Mouse (Mus musculus) embryonic facial prominence, embryonic 14.5 days (tissue): Measurements from ENCODE around the gene Sec1. TPM values are rescaled to one million over a fixed set of nuclear protein-coding genes. Genes with fewer than 3 reads are reported as not detected.

Experiments
- ATAC-seq: fragments of 200-750 bp; cut with Nextera tagmentation; 2 replicates; pipeline ENCODE4 v1.8.0; 2017; ENCODE audit warnings: low read depth, moderate number of reproducible peaks, moderate TSS enrichment
- DNase-seq: peaks from one replicate; pipeline ENCODE4 v3.0.0-alpha.2; 2015; ENCODE audit warnings: low spot score
- H3K27ac ChIP-seq: fragments of 300-500 bp; sonication (generic); replicated peaks from 2 replicates; pipeline ENCODE4 v1.5.1; 2014; ENCODE audit warnings: low read depth, mild to moderate bottlenecking, low read length, moderate library complexity
- H3K27me3 ChIP-seq: fragments of 300-500 bp; sonication (generic); replicated peaks from 2 replicates; pipeline ENCODE4 v1.6.1; 2014; ENCODE audit warnings: low read length; ENCODE audit not compliant: control insufficient read depth, insufficient read depth
- H3K36me3 ChIP-seq: fragments of 300-500 bp; sonication (generic); 2 replicates; pipeline ENCODE4 v1.6.1; 2014; ENCODE audit warnings: low read length, mixed read lengths; ENCODE audit not compliant: control insufficient read depth, insufficient read depth
- H3K4me1 ChIP-seq: fragments of 300-500 bp; sonication (generic); 2 replicates; pipeline ENCODE4 v1.6.1; 2014; ENCODE audit warnings: antibody characterized with exemption, low read length; ENCODE audit not compliant: control insufficient read depth, insufficient read depth
- H3K4me2 ChIP-seq: fragments of 300-500 bp; sonication (generic); 2 replicates; pipeline ENCODE4 v1.6.1; 2014; ENCODE audit warnings: low read depth, mild to moderate bottlenecking, low read length, moderate library complexity, mixed read lengths
- H3K4me3 ChIP-seq: fragments of 300-500 bp; sonication (generic); 2 replicates; pipeline ENCODE4 v1.5.1; 2014; ENCODE audit warnings: low read depth, mild to moderate bottlenecking, low read length
- H3K9ac ChIP-seq: fragments of 300-500 bp; sonication (generic); 2 replicates; pipeline ENCODE4 v1.6.1; 2014; ENCODE audit warnings: low read depth, mild to moderate bottlenecking, low read length, moderate library complexity, mixed read lengths
- H3K9me3 ChIP-seq: fragments of 300-500 bp; sonication (generic); 2 replicates; pipeline ENCODE4 v1.6.1; 2016; ENCODE audit warnings: low read length; ENCODE audit not compliant: control insufficient read depth
- WGBS: fragments of 180-500 bp; shearing (Covaris S2); extraction: QIAGEN DNeasy Blood & Tissue Kit; methylation state at CpG from one replicate; pipeline ENCODE4 v1.1.7; 2014; 5-methylcytosine and 5-hydroxymethylcytosine counted together
- polyA plus RNA-seq: library from polyadenylated mRNA; unstranded; fragments of >200 nt; fragmentation: Nextera tagmentation; extraction: Ambion mirVana; gene quantifications from 2 replicates; pipeline ENCODE4 v1.2.1, GENCODE M21; 2014

Sec1 gene
- polyA plus RNA-seq, 1 experiment from 2014 or later, result 2.1 TPM

- peaks cover 24% of the 10 kb centered on the region for H3K27me3 ChIP-seq
- H3K27ac ChIP-seq, result no peak within 1 kb of the TSS
- no peaks in the 10 kb centered on the region for H3K36me3 ChIP-seq
- ATAC-seq (no peak), DNase-seq (no peak)
- H3K9ac ChIP-seq, result peak within 1 kb of the TSS; percentile 63
- H3K9me3 ChIP-seq, result no peaks in the 10 kb centered on the region
- H3K4me2 ChIP-seq, result peak within 1 kb of the TSS; percentile 87
- peak within 1 kb of the TSS; percentile 46 for H3K4me3 ChIP-seq
- 3% methylated on average over 32 of the region's 36 CpGs for WGBS
- H3K4me1 ChIP-seq, result peaks cover 26% of the 10 kb centered on the region
Observed at GRCm38 (mm10) chr7:45699523-45700141, 5.4 kb upstream of the Sec1 start, which contains the start of gene Car11. Car11 (plus strand) TSS chr7:45699843.

GRCm38 (mm10) chr7:45697894-45698293, 3.7 kb upstream of the Sec1 start:
- Histone ChIP-seq H3K4me3 (no peak overlapping the region), H3K9ac (no peak overlapping the region), H3K27me3 (peaks cover 24% of the 10 kb centered on the region), H3K9me3 (no peaks in the 10 kb centered on the region), H3K4me2 (no peak overlapping the region), H3K4me1 (0 out of 2 replicates have a peak, but pooled peaks cover 22% of the 10 kb centered on the region), H3K27ac (no peak overlapping the region), H3K36me3 (no peaks in the 10 kb centered on the region)
- ATAC-seq (no peak), DNase-seq (no peak)
- WGBS, result 86% methylated on average over 6 of the region's 7 CpGs

- no peaks in the 10 kb centered on the region for H3K9me3 ChIP-seq
- no peak overlapping the region for H3K9ac ChIP-seq
- no peak overlapping the region for H3K4me2 ChIP-seq
- peak overlapping the region; percentile 17; the same call in 1 of the 2 replicates for H3K27ac ChIP-seq
- DNase-seq (peak; percentile 82), ATAC-seq (peak; percentile 31)
- H3K4me1 ChIP-seq, result 0 out of 2 replicates have a peak, but pooled peaks cover 13% of the 10 kb centered on the region
- 18% methylated on average over 6 of the region's 6 CpGs for WGBS
- no peaks in the 10 kb centered on the region for H3K36me3 ChIP-seq
- peaks cover 19% of the 10 kb centered on the region for H3K27me3 ChIP-seq
- H3K4me3 ChIP-seq, result no peak overlapping the region
Observed at GRCm38 (mm10) chr7:45695098-45695497, 896 bp upstream of the Sec1 start.

GRCm38 (mm10) chr7:45692364-45692763, 1.8 kb downstream of the Sec1 start:
- no peak overlapping the region for H3K4me2 ChIP-seq
- H3K9me3 ChIP-seq, result no peaks in the 10 kb centered on the region
- no peaks in the 10 kb centered on the region for H3K36me3 ChIP-seq
- H3K9ac ChIP-seq, result no peak overlapping the region
- no peak overlapping the region for H3K27ac ChIP-seq
- ATAC-seq (no peak), DNase-seq (no peak)
- WGBS, result 71% methylated on average over 2 of the region's 2 CpGs
- H3K4me1 ChIP-seq, result 0 out of 2 replicates have a peak, but pooled peaks cover 7% of the 10 kb centered on the region
- H3K27me3 ChIP-seq, result no peaks in the 10 kb centered on the region
- H3K4me3 ChIP-seq, result no peak overlapping the region

GRCm38 (mm10) chr7:45689800-45690199, 4.4 kb downstream of the Sec1 start:
- Histone ChIP-seq H3K36me3 (no peaks in the 10 kb centered on the region), H3K9me3 (no peaks in the 10 kb centered on the region), H3K27ac (no peak overlapping the region), H3K4me1 (peaks cover 28% of the 10 kb centered on the region), H3K27me3 (no peaks in the 10 kb centered on the region), H3K4me3 (no peak overlapping the region), H3K4me2 (no peak overlapping the region), H3K9ac (no peak overlapping the region)
- 65% methylated on average over 11 of the region's 11 CpGs for WGBS
- DNase-seq (no peak), ATAC-seq (no peak)

GRCm38 (mm10) chr7:45689099-45689498, 5.1 kb downstream of the Sec1 start:
- WGBS, result 61% methylated on average over 6 of the region's 6 CpGs
- Histone ChIP-seq H3K4me3 (no peak overlapping the region), H3K4me1 (peaks cover 22% of the 10 kb centered on the region), H3K27me3 (no peaks in the 10 kb centered on the region), H3K9ac (peak overlapping the region; percentile 15; the same call in 1 of the 2 replicates), H3K27ac (no peak overlapping the region), H3K36me3 (no peaks in the 10 kb centered on the region), H3K4me2 (no peak overlapping the region), H3K9me3 (no peaks in the 10 kb centered on the region)
- DNase-seq, result no peak
- no peak for ATAC-seq

GRCm38 (mm10) chr7:45686841-45687240, 7.4 kb downstream of the Sec1 start:
- H3K4me2 ChIP-seq, result no peak overlapping the region
- no peaks in the 10 kb centered on the region for H3K36me3 ChIP-seq
- H3K4me1 ChIP-seq, result peaks cover 28% of the 10 kb centered on the region
- DNase-seq (no peak), ATAC-seq (no peak)
- peak overlapping the region; percentile 30; the same call in 1 of the 2 replicates for H3K9ac ChIP-seq
- 59% methylated on average over 3 of the region's 3 CpGs for WGBS
- H3K27me3 ChIP-seq, result no peaks in the 10 kb centered on the region
- no peaks in the 10 kb centered on the region for H3K9me3 ChIP-seq
- H3K27ac ChIP-seq, result no peak overlapping the region
- H3K4me3 ChIP-seq, result no peak overlapping the region

GRCm38 (mm10) chr7:45685811-45686210, 8.4 kb downstream of the Sec1 start:
- ATAC-seq (no peak), DNase-seq (peak; percentile 52)
- peak overlapping the region; percentile 32 for H3K4me2 ChIP-seq
- H3K4me3 ChIP-seq, result peak overlapping the region; percentile 15; the same call in 1 of the 2 replicates
- H3K27me3 ChIP-seq, result no peaks in the 10 kb centered on the region
- H3K4me1 ChIP-seq, result peaks cover 28% of the 10 kb centered on the region
- no peaks in the 10 kb centered on the region for H3K9me3 ChIP-seq
- no peaks in the 10 kb centered on the region for H3K36me3 ChIP-seq
- H3K27ac ChIP-seq, result peak overlapping the region; percentile 58; the same call in 1 of the 2 replicates
- WGBS, result 21% methylated on average over 10 of the region's 10 CpGs
- H3K9ac ChIP-seq, result peak overlapping the region; percentile 42; the same call in 1 of the 2 replicates
